Mouse (Mus musculus) forebrain, embryonic 14.5 days (tissue): Measurements from ENCODE around the gene Zfp980. TPM values are rescaled to one million over a fixed set of nuclear protein-coding genes. Genes with fewer than 3 reads are reported as not detected.
"Not testable (repeated sequence)": the region's sequence is repeated elsewhere in the genome, so short reads cannot be mapped to it uniquely, and the experiment has no call there.

Source experiments
- ATAC-seq: fragments of 200-750 bp; cut with Nextera tagmentation; 2 replicates; pipeline ENCODE4 v1.8.0; 2017; ENCODE audit warnings: mild to moderate bottlenecking, moderate library complexity
- DNase-seq: peaks from one replicate; pipeline ENCODE4 v3.0.0-alpha.2; 2015; ENCODE audit warnings: low spot score
- H3K27ac ChIP-seq: fragments of 300-500 bp; sonication (generic); 2 replicates; pipeline ENCODE4 v1.5.1; 2014; ENCODE audit warnings: low read depth, mild to moderate bottlenecking, control low read depth, low read length, moderate library complexity
- H3K27me3 ChIP-seq: fragments of 300-500 bp; sonication (generic); replicated peaks from 2 replicates; pipeline ENCODE4 v1.6.1; 2014; ENCODE audit warnings: low read length, control low read depth, mixed read lengths; ENCODE audit not compliant: control insufficient read depth, insufficient read depth
- H3K36me3 ChIP-seq: fragments of 300-500 bp; sonication (generic); 2 replicates; pipeline ENCODE4 v1.6.1; 2014; ENCODE audit warnings: low read length, control low read depth; ENCODE audit not compliant: control insufficient read depth, insufficient read depth
- H3K4me1 ChIP-seq: fragments of 300-500 bp; sonication (generic); 2 replicates; pipeline ENCODE4 v1.6.1; 2014; ENCODE audit warnings: antibody characterized with exemption, low read length, control low read depth; ENCODE audit not compliant: control insufficient read depth, insufficient read depth
- H3K4me2 ChIP-seq: fragments of 300-500 bp; sonication (generic); 2 replicates; pipeline ENCODE4 v1.6.1; 2014; ENCODE audit warnings: mild to moderate bottlenecking, control low read depth, low read length
- H3K4me3 ChIP-seq: fragments of 300-500 bp; sonication (generic); 2 replicates; pipeline ENCODE4 v1.5.1; 2014; ENCODE audit warnings: low read depth, low read length, control low read depth
- H3K9ac ChIP-seq: fragments of 300-500 bp; sonication (generic); 2 replicates; pipeline ENCODE4 v1.6.1; 2014; ENCODE audit warnings: mild to moderate bottlenecking, low read length, control low read depth, moderate library complexity
- H3K9me3 ChIP-seq: fragments of 300-500 bp; sonication (generic); replicated peaks from 2 replicates; pipeline ENCODE4 v1.6.1; 2016; ENCODE audit warnings: low read length, control low read depth, mixed read lengths; ENCODE audit not compliant: control insufficient read depth
- whole genome bisulfite sequencing: fragments of 180-500 bp; shearing (Covaris S2); extraction: QIAGEN DNeasy Blood & Tissue Kit; methylation state at CpG from one replicate; pipeline ENCODE4 v1.1.7; 2014; 5-methylcytosine and 5-hydroxymethylcytosine counted together
- polyA plus RNA-seq: library from polyadenylated mRNA; unstranded; fragments of >200 nt; fragmentation: Nextera tagmentation; extraction: Ambion mirVana; gene quantifications from 2 replicates; pipeline ENCODE4 v1.2.1, GENCODE M21; 2014

Zfp980 gene
- polyA plus RNA-seq, 1 experiment from 2014 or later = not detected

DNA sequence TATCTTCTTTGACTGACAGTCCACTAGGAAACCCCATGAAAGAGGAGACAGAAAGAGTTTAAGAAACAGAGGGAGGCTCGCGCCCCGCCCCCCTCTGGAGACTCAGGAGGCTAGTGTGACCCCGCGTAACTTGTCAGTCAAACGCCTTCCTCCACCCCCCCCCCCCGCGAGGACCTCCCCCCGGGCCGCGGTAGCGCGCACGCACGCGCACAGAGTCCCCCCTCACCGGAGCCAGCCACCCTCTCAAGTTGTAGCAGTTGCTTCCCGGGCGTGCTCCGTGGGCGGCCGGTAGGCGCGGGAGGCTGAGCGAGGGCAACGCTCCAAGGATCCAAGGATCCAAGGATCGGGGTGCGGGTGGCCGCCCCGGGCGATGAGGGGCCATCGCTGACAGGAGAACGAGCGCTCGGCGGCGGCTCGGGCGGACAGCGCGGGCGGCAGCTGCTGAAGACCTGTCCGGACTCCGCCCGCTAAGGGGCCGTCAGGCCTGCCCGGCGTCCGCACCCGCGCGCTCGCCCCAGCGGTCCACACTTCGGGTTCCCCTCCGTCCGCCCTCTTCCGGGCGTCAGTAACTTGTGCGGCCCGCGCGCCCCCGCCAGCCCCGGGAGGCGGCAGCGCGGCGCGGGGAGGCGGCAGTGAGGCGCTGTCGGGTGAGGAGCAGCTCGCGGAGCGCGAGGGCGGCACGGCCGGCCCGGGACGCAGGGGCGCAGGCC is 74.6 kb downstream of the Zfp980 start:
- H3K27me3 ChIP-seq, H3K36me3 ChIP-seq, H3K9me3 ChIP-seq, H3K9ac ChIP-seq, H3K27ac ChIP-seq, H3K4me1 ChIP-seq: not testable (repeated sequence)
- DNase-seq (peak; percentile 0), ATAC-seq (peak; percentile 72)
- H3K4me3 ChIP-seq = 0 out of 2 replicates have a peak overlapping the region, but pooled peaks have one; percentile 13
- H3K4me2 ChIP-seq = peak overlapping the region; percentile 28
- 4% methylated on average over 49 of the region's 83 CpGs for WGBS

DNA sequence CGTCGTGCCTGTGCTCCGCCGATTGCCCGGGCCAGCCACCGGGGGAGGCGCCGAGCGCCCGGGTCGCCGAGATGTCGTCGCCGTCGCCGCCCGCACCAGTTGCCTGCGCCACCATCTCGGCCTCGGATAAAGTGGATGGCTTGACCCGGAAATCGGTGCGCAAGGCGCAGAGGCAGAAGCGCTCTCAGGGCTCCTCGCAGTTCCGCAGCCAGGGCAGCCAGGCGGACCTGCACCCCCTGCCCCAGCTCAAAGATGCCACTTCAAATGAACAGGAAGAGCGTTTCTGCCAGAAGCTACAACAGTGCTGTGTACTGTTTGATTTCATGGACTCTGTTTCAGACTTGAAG is 75.1 kb downstream of the Zfp980 start:
- H3K36me3 ChIP-seq, H3K4me1 ChIP-seq, ATAC-seq, H3K27ac ChIP-seq, DNase-seq, H3K9me3 ChIP-seq, H3K4me3 ChIP-seq, H3K4me2 ChIP-seq, H3K9ac ChIP-seq, H3K27me3 ChIP-seq: not testable (repeated sequence)
- no CpG with 5 or more reads among the region's 30 CpGs for WGBS

Other genes with a start within 250 kb of the Zfp980 start
- gene Zfp990, start 159.9 kb upstream of the Zfp980 start, polyA plus RNA-seq = 0.05 TPM in 1 of 2 replicates, not detected in the other
- gene Gm13212, start 85.5 kb upstream of the Zfp980 start, polyA plus RNA-seq = 0.06 and 0.36 TPM in 2 replicates
- not detected in 2 replicates for gene Zfp986, start 198.1 kb downstream of the Zfp980 start, polyA plus RNA-seq